Comparison of ENCODE assay signal across 13 mouse cellular contexts in genomic region chr5:127336908-127337265, GRCm38 (mm10).
A peak's percentile ranks its signal among the peaks of the same experiment; 100 is the strongest.
DNase-seq lines count a peak whose midpoint lies in the region; ATAC-seq lines count a peak whose summit lies in the region.
"Had no signal": no experiment of that assay in that cellular context is flagged by ENCODE, and none has a peak within 500 bp of the region (broad histone marks: within the 10 kb centered on the region; RNA-seq: fewer than 3 reads in every experiment).

No protein-coding gene starts in this region.

- H3K4me3 ChIP-seq in forebrain, embryonic 15.5 days = no peak overlapping the region
- no peak overlapping the region for H3K4me3 ChIP-seq in limb, embryonic 15.5 days
- H3K4me3 ChIP-seq: erythroblast, embryonic 14.5 days; layer of hippocampus, adult 2 months had no signal

- peak overlapping the region; percentile 26; the same call in 1 of the 2 replicates for H3K4me2 ChIP-seq in forebrain, embryonic 15.5 days (replicated peaks)
- peak overlapping the region; percentile 25; the same call in 1 of the 2 replicates for H3K4me2 ChIP-seq in limb, embryonic 15.5 days

- H3K36me3 ChIP-seq in forebrain, embryonic 15.5 days = no peaks in the 10 kb centered on the region
- H3K36me3 ChIP-seq in limb, embryonic 15.5 days = no peaks in the 10 kb centered on the region

- peak; percentile 40 for DNase-seq in retina, postnatal 1 day
- no peak for DNase-seq in retina, embryonic 14.5 days (ENCODE audit: low spot score)
- DNase-seq in frontal cortex, postnatal 14 days (ENCODE audit: low spot score in 2 of 2) = no peak
- DNase-seq in layer of hippocampus, adult 8-10 months (ENCODE audit: low spot score in 2 of 2) = no peak
- DNase-seq in yolk sac, embryonic 10.5 days (ENCODE audit: low spot score) = no peak
- DNase-seq: cerebellum, adult 11 months; lung, adult 2 months; thymus, postnatal 14 days had no signal

- no peaks in the 10 kb centered on the region for H3K27me3 ChIP-seq in forebrain, embryonic 15.5 days
- no peaks in the 10 kb centered on the region for H3K27me3 ChIP-seq in limb, embryonic 15.5 days

- H3K4me1 ChIP-seq in forebrain, embryonic 15.5 days = peaks cover 42% of the 10 kb centered on the region
- peaks cover 23% of the 10 kb centered on the region for H3K4me1 ChIP-seq in limb, embryonic 15.5 days

- no peak overlapping the region for H3K9ac ChIP-seq in forebrain, embryonic 15.5 days (replicated peaks)
- no peak overlapping the region for H3K9ac ChIP-seq in limb, embryonic 15.5 days

- 14% methylated on average over 5 of the region's 5 CpGs for WGBS in forebrain, embryonic 15.5 days
- WGBS in limb, embryonic 15.5 days = 20% methylated on average over 5 of the region's 5 CpGs

- ATAC-seq in forebrain, embryonic 15.5 days (replicated peaks) = no peak
- no peak for ATAC-seq in limb, embryonic 15.5 days (ENCODE audit: insufficient number of reproducible peaks, low FRiP score, low TSS enrichment, low read depth)
- ATAC-seq: activated CD4-positive, CD25-positive, alpha-beta regulatory T cell, adult 4 months had no signal

- no peaks in the 10 kb centered on the region for H3K9me3 ChIP-seq in forebrain, embryonic 15.5 days
- H3K9me3 ChIP-seq in limb, embryonic 15.5 days = no peaks in the 10 kb centered on the region

- H3K27ac ChIP-seq in forebrain, embryonic 15.5 days (replicated peaks) = peak overlapping the region; percentile 59
- H3K27ac ChIP-seq in limb, embryonic 15.5 days = no peak overlapping the region
- H3K27ac ChIP-seq: layer of hippocampus, adult 2 months had no signal
